Mouse (Mus musculus) CH12.LX (cell line): ENCODE data around the gene Slc26a10.

Experiments used
- CTCF ChIP-seq, 2 experiments: IDR thresholded peaks in 1 of 2; conservative IDR thresholded peaks in 1 of 2; 2 replicates each; pipeline ENCODE4 v1.5.1; 2011 to 2012; ENCODE audit warnings: low read depth in 2 of 2, low read length in 2 of 2, improper control_type of control experiment in 1 of 2, inconsistent platforms in 1 of 2, mild to moderate bottlenecking in 1 of 2, moderate library complexity in 1 of 2
- ELF1 ChIP-seq: IDR thresholded peaks from 2 replicates; pipeline ENCODE4 v1.6.1; 2014; ENCODE audit warnings: low read depth, mild to moderate bottlenecking, inconsistent platforms, low read length, improper control_type of control experiment
- EP300 ChIP-seq: IDR thresholded peaks from 2 replicates; pipeline ENCODE4 v1.6.1; 2011; ENCODE audit warnings: low read length, improper control_type of control experiment
- JUND ChIP-seq: conservative IDR thresholded peaks from 2 replicates; pipeline ENCODE4 v1.6.1; 2011; ENCODE audit warnings: low read depth, low read length, improper control_type of control experiment
- KAT2A ChIP-seq: IDR thresholded peaks from 2 replicates; pipeline ENCODE4 v1.6.1; 2012; ENCODE audit warnings: low read length, improper control_type of control experiment, inconsistent platforms; ENCODE audit not compliant: insufficient replicate concordance
- MAX ChIP-seq: IDR thresholded peaks from 2 replicates; pipeline ENCODE4 v1.6.1; 2011; ENCODE audit warnings: low read length, improper control_type of control experiment
- PAX5 ChIP-seq: IDR thresholded peaks from 2 replicates; pipeline ENCODE4 v1.6.1; 2012; ENCODE audit warnings: low read length, inconsistent platforms, mixed read lengths
- POLR2A ChIP-seq: IDR thresholded peaks from 2 replicates; pipeline ENCODE4 v1.6.1; 2011; ENCODE audit warnings: low read depth, mild to moderate bottlenecking, improper control_type of control experiment, low read length
- POLR2AphosphoS2 ChIP-seq: IDR thresholded peaks from 2 replicates; pipeline ENCODE4 v1.6.1; 2011; ENCODE audit warnings: low read depth, low read length, improper control_type of control experiment
- RAD21 ChIP-seq: IDR thresholded peaks from 2 replicates; pipeline ENCODE4 v1.6.1; 2011; ENCODE audit warnings: low read depth, mild to moderate bottlenecking, low read length, improper control_type of control experiment, moderate library complexity
- TCF12 ChIP-seq: IDR thresholded peaks from 2 replicates; pipeline ENCODE4 v1.6.1; 2014; ENCODE audit warnings: low read depth, mild to moderate bottlenecking, inconsistent platforms, low read length, improper control_type of control experiment
- ZNF384 ChIP-seq: IDR thresholded peaks from 2 replicates; pipeline ENCODE4 v1.6.1; 2012; ENCODE audit warnings: low read depth, low read length, improper control_type of control experiment, inconsistent platforms

GRCm38 (mm10) chr10:127176228-127176627 is 4.2 kb downstream of the Slc26a10 start:
- no peak for TF ChIP-seq JUND
- no peak for TF ChIP-seq PAX5
- TF ChIP-seq CTCF (conservative IDR thresholded peaks at IDR 0.05 in 1 of 2, IDR thresholded peaks at IDR 0.05 in 1 of 2; ENCODE audit: low read depth in 2 of 2, low read length in 2 of 2): peak in 1 of 2 experiments; percentile 51; a peak in 2 of 4 replicates
- TF ChIP-seq TCF12: no peak
- no peak for TF ChIP-seq ELF1
- no peak for TF ChIP-seq EP300
- TF ChIP-seq POLR2AphosphoS2: no peak
- TF ChIP-seq KAT2A: no peak
- TF ChIP-seq POLR2A: no peak
- TF ChIP-seq ZNF384: no peak
- no peak for TF ChIP-seq MAX
- peak; percentile 2 for TF ChIP-seq RAD21
